9 mouse cellular contexts compared by ENCODE assay signal in the genomic region with DNA sequence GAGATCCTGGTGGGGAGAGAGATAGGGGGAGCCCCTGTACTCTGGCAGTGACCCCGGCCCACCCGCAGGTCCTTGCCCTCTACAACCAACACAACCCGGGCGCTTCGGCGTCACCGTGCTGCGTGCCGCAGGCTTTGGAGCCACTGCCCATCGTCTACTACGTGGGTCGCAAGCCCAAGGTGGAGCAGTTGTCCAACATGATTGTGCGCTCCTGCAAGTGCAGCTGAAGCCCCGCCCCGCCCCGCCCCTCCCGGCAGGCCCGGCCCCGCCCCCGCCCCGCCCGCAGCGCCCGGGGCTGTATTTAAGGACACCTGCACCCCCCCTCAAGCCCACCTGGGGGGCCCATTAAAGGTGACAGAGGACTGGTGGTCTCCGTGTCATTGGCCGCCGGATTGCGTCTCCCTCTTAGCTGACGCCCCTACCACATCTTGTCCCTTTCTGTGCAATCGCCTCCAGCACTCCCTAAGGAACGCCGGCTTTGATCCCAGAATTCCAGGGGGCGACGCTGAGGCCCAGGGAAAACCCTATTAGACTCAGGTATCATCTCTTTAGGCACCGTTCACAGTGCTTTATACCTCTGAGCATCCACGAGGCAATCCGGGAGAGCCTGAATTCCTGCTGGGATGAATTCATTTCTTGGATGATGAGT. TPM values are rescaled to one million over a fixed set of nuclear protein-coding genes. Genes with fewer than 3 reads are reported as not detected.
DNase-seq lines count a peak whose midpoint lies in the region; ATAC-seq lines count a peak whose summit lies in the region.
"Had no signal": no experiment of that assay in that cellular context is flagged by ENCODE, and none has a peak within 500 bp of the region (broad histone marks: within the 10 kb centered on the region; RNA-seq: fewer than 3 reads in every experiment).

No protein-coding gene starts in this region.

- peak overlapping the region; percentile 71 for H3K4me2 ChIP-seq in heart, embryonic 12.5 days
- H3K4me2 ChIP-seq in hindbrain, embryonic 12.5 days (replicated peaks): peak overlapping the region; percentile 75

- no peak for DNase-seq in heart, adult 8-10 months (ENCODE audit: low spot score)
- DNase-seq in midbrain, embryonic 10.5 days (ENCODE audit: low spot score): peak; percentile 41
- no peak for DNase-seq in ovary, postnatal 10 days (ENCODE audit: low spot score)

- H3K27me3 ChIP-seq in heart, embryonic 12.5 days (replicated peaks): no peaks in the 10 kb centered on the region
- H3K27me3 ChIP-seq in hindbrain, embryonic 12.5 days: peaks cover 16% of the 10 kb centered on the region
- H3K27me3 ChIP-seq in midbrain, embryonic 10.5 days (ENCODE audit: low read depth, poor library complexity, severe bottlenecking): peaks cover 30% of the 10 kb centered on the region
- H3K27me3 ChIP-seq: Patski had no signal

- H3K4me1 ChIP-seq in heart, embryonic 12.5 days (replicated peaks): peaks cover 55% of the 10 kb centered on the region
- H3K4me1 ChIP-seq in brown adipose tissue, adult 24 weeks (ENCODE audit: control insufficient read depth, insufficient read depth, insufficient read length, low read length): peaks cover 37% of the 10 kb centered on the region
- peaks cover 18% of the 10 kb centered on the region for H3K4me1 ChIP-seq in hindbrain, embryonic 12.5 days
- peaks cover 19% of the 10 kb centered on the region for H3K4me1 ChIP-seq in midbrain, embryonic 10.5 days

- H3K27ac ChIP-seq in heart, embryonic 12.5 days (ENCODE audit: poor library complexity, severe bottlenecking): no peak overlapping the region
- H3K27ac ChIP-seq in brown adipose tissue, adult 24 weeks (replicated peaks; ENCODE audit: low read depth, low read length): peak overlapping the region; percentile 97; the same call in 1 of the 2 replicates
- no peak overlapping the region for H3K27ac ChIP-seq in hindbrain, embryonic 12.5 days
- H3K27ac ChIP-seq in midbrain, embryonic 10.5 days (replicated peaks): no peak overlapping the region; the same call in 1 of the 2 replicates

- 18% methylated on average over 30 of the region's 37 CpGs for WGBS in heart, embryonic 12.5 days
- 3% methylated on average over 30 of the region's 37 CpGs for WGBS in hindbrain, embryonic 12.5 days
- 2% methylated on average over 36 of the region's 37 CpGs for WGBS in midbrain, embryonic 10.5 days

- H3K9me3 ChIP-seq in heart, embryonic 12.5 days (replicated peaks): peaks cover 10% of the 10 kb centered on the region; the same call in 1 of the 2 replicates
- H3K9me3 ChIP-seq in hindbrain, embryonic 12.5 days (replicated peaks): peaks cover 6% of the 10 kb centered on the region; the same call in 1 of the 2 replicates
- H3K9me3 ChIP-seq in midbrain, embryonic 10.5 days (replicated peaks): peaks cover 18% of the 10 kb centered on the region

- H3K4me3 ChIP-seq in heart, embryonic 12.5 days: peak overlapping the region; percentile 35
- no peak overlapping the region; the same call in 1 of the 2 replicates for H3K4me3 ChIP-seq in brown adipose tissue, adult 24 weeks (ENCODE audit: insufficient read depth, low read depth, low read length)
- H3K4me3 ChIP-seq in hindbrain, embryonic 12.5 days: peak overlapping the region; percentile 38
- H3K4me3 ChIP-seq in midbrain, embryonic 10.5 days: peak overlapping the region; percentile 54

- 0 out of 2 replicates have a peak overlapping the region, but pooled peaks have one; percentile 5 for H3K9ac ChIP-seq in heart, embryonic 12.5 days
- peak overlapping the region; percentile 61 for H3K9ac ChIP-seq in hindbrain, embryonic 12.5 days

- H3K36me3 ChIP-seq in heart, embryonic 12.5 days: peaks cover 24% of the 10 kb centered on the region
- no peaks in the 10 kb centered on the region for H3K36me3 ChIP-seq in hindbrain, embryonic 12.5 days
- no peaks in the 10 kb centered on the region for H3K36me3 ChIP-seq in midbrain, embryonic 10.5 days

- 0 out of 2 replicates have a peak, but pooled peaks have one; percentile 21 for ATAC-seq in heart, embryonic 12.5 days (ENCODE audit: insufficient number of reproducible peaks, low FRiP score)
- ATAC-seq in hindbrain, embryonic 12.5 days (ENCODE audit: low FRiP score): peak; percentile 38; the same call in 1 of the 2 replicates
- no peak for ATAC-seq in cerebellum, adult (ENCODE audit: insufficient number of reproducible peaks, low FRiP score, low TSS enrichment)
- no peak for ATAC-seq in megakaryocyte progenitor cell, adult 5-6 weeks (replicated peaks; ENCODE audit: poor library complexity)
- ATAC-seq: Patski had no signal

RNA-seq across cellular contexts. Expression of a gene that starts 14.0 kb away (rescaled TPM):
- 24.6 and 25.9 TPM in 2 replicates for polyA plus RNA-seq in heart, embryonic 12.5 days (2016; fragmentation: Nextera tagmentation; extraction: Ambion mirVana)
- total RNA-seq in heart, adult 8-10 months (2022): 10 to 100 TPM; 56.7 to 62.0 (median 58.8) TPM
- polyA plus RNA-seq in brown adipose tissue, adult 24 weeks (2012; ENCODE audit: insufficient read depth, insufficient read length, missing spikeins): 16.9 and 17.0 TPM in 2 replicates
- 32.8 and 36.0 TPM in 2 replicates for polyA plus RNA-seq in hindbrain, embryonic 12.5 days (2016; fragmentation: Nextera tagmentation; extraction: Ambion mirVana)
- 30.1 and 33.3 TPM in 2 replicates for polyA plus RNA-seq in midbrain, embryonic 10.5 days (2016; fragmentation: Nextera tagmentation; extraction: Ambion mirVana)
- total RNA-seq in megakaryocyte progenitor cell, adult 5-6 weeks (2015): 25.1 and 27.4 TPM in 2 replicates
- 10.5 and 18.3 TPM in 2 replicates for total RNA-seq in megakaryocyte progenitor cell, adult 5-6 weeks (2017)

RNA-seq across cellular contexts. Expression of a gene that starts 18.0 kb away (rescaled TPM):
- 5.1 and 5.6 TPM in 2 replicates for polyA plus RNA-seq in heart, embryonic 12.5 days (2016; fragmentation: Nextera tagmentation; extraction: Ambion mirVana)
- total RNA-seq in heart, adult 8-10 months (2022): 10 to 100 TPM; 17.5 to 24.9 (median 23.9) TPM
- polyA plus RNA-seq in brown adipose tissue, adult 24 weeks (2012; ENCODE audit: insufficient read depth, insufficient read length, missing spikeins): 11.7 and 13.2 TPM in 2 replicates
- polyA plus RNA-seq in hindbrain, embryonic 12.5 days (2016; fragmentation: Nextera tagmentation; extraction: Ambion mirVana): 1.6 and 1.8 TPM in 2 replicates
- 0.98 and 1.7 TPM in 2 replicates for polyA plus RNA-seq in midbrain, embryonic 10.5 days (2016; fragmentation: Nextera tagmentation; extraction: Ambion mirVana)
- 237 and 286 TPM in 2 replicates for total RNA-seq in megakaryocyte progenitor cell, adult 5-6 weeks (2015)
- 35.7 and 35.8 TPM in 2 replicates for total RNA-seq in megakaryocyte progenitor cell, adult 5-6 weeks (2017)

RNA-seq across cellular contexts. Expression of a gene that starts 24.3 kb away (rescaled TPM):
- polyA plus RNA-seq in heart, embryonic 12.5 days (2016; fragmentation: Nextera tagmentation; extraction: Ambion mirVana): 22.8 and 25.9 TPM in 2 replicates
- total RNA-seq in heart, adult 8-10 months (2022): 10 to 100 TPM; 10.1 to 12.8 (median 11.9) TPM
- 8.8 and 10.9 TPM in 2 replicates for polyA plus RNA-seq in brown adipose tissue, adult 24 weeks (2012; ENCODE audit: insufficient read depth, insufficient read length, missing spikeins)
- polyA plus RNA-seq in hindbrain, embryonic 12.5 days (2016; fragmentation: Nextera tagmentation; extraction: Ambion mirVana): 25.9 and 30.8 TPM in 2 replicates
- polyA plus RNA-seq in midbrain, embryonic 10.5 days (2016; fragmentation: Nextera tagmentation; extraction: Ambion mirVana): 38.9 TPM in 2 replicates
- 34.4 and 38.7 TPM in 2 replicates for total RNA-seq in megakaryocyte progenitor cell, adult 5-6 weeks (2015)
- 38.2 and 39.8 TPM in 2 replicates for total RNA-seq in megakaryocyte progenitor cell, adult 5-6 weeks (2017)

RNA-seq across cellular contexts. Expression of a gene that starts 29.9 kb away (rescaled TPM):
- polyA plus RNA-seq in heart, embryonic 12.5 days (2016; fragmentation: Nextera tagmentation; extraction: Ambion mirVana): 0.86 and 1.1 TPM in 2 replicates
- not detected for total RNA-seq in heart, adult 8-10 months (2022)
- not detected in 2 replicates for polyA plus RNA-seq in brown adipose tissue, adult 24 weeks (2012; ENCODE audit: insufficient read depth, insufficient read length, missing spikeins)
- 3.5 and 4.6 TPM in 2 replicates for polyA plus RNA-seq in hindbrain, embryonic 12.5 days (2016; fragmentation: Nextera tagmentation; extraction: Ambion mirVana)
- 2.7 and 3.2 TPM in 2 replicates for polyA plus RNA-seq in midbrain, embryonic 10.5 days (2016; fragmentation: Nextera tagmentation; extraction: Ambion mirVana)
- 0.69 and 1.0 TPM in 2 replicates for total RNA-seq in megakaryocyte progenitor cell, adult 5-6 weeks (2015)
- not detected in 2 replicates for total RNA-seq in megakaryocyte progenitor cell, adult 5-6 weeks (2017)

RNA-seq across cellular contexts. Expression of a gene that starts 45.9 kb away (rescaled TPM):
- 35.3 and 37.2 TPM in 2 replicates for polyA plus RNA-seq in heart, embryonic 12.5 days (2016; fragmentation: Nextera tagmentation; extraction: Ambion mirVana)
- total RNA-seq in heart, adult 8-10 months (2022): 10 to 100 TPM; 17.5 to 20.4 (median 19.3) TPM
- 38.1 and 39.7 TPM in 2 replicates for polyA plus RNA-seq in brown adipose tissue, adult 24 weeks (2012; ENCODE audit: insufficient read depth, insufficient read length, missing spikeins)
- polyA plus RNA-seq in hindbrain, embryonic 12.5 days (2016; fragmentation: Nextera tagmentation; extraction: Ambion mirVana): 46.8 and 50.0 TPM in 2 replicates
- 65.0 and 81.4 TPM in 2 replicates for polyA plus RNA-seq in midbrain, embryonic 10.5 days (2016; fragmentation: Nextera tagmentation; extraction: Ambion mirVana)
- 80.7 and 84.9 TPM in 2 replicates for total RNA-seq in megakaryocyte progenitor cell, adult 5-6 weeks (2015)
- total RNA-seq in megakaryocyte progenitor cell, adult 5-6 weeks (2017): 55.6 and 71.8 TPM in 2 replicates

Comparison
In these comparisons a context has a peak if more than half of its experiments do, and no peak if none do; other contexts are left out.
1. ATAC-seq: peak in heart, embryonic 12.5 days (single experiment) and hindbrain, embryonic 12.5 days (single experiment); none in cerebellum, adult (single experiment) and megakaryocyte progenitor cell, adult 5-6 weeks (single experiment).